Mouse (Mus musculus): Measurements from ENCODE around the gene Rgs7.

Gene Rgs7

GRCm38 (mm10) chr1:175433128-175433527 lies 59.2 kb downstream of the Rgs7 start:
- no peak for DNase-seq (ENCODE audit: extremely low read depth, insufficient read length, low spot score)

- no peak for DNase-seq (ENCODE audit: extremely low read depth, insufficient read length, low spot score)
Measured at GRCm38 (mm10) chr1:175431356-175432053, 60.8 kb downstream of the Rgs7 start.

- DNase-seq (ENCODE audit: extremely low read depth, insufficient read length, low spot score) = no peak
Measured at GRCm38 (mm10) chr1:175427112-175427511, 65.2 kb downstream of the Rgs7 start.

- no peak for DNase-seq (ENCODE audit: extremely low read depth, insufficient read length, low spot score)
Measured at GRCm38 (mm10) chr1:175426393-175426792, 65.9 kb downstream of the Rgs7 start.

- DNase-seq (ENCODE audit: extremely low read depth, insufficient read length, low spot score) = no peak
Measured at GRCm38 (mm10) chr1:175420883-175421282, 71.4 kb downstream of the Rgs7 start.

GRCm38 (mm10) chr1:175415728-175416127 lies 76.6 kb downstream of the Rgs7 start:
- no peak for DNase-seq (ENCODE audit: extremely low read depth, insufficient read length, low spot score)

GRCm38 (mm10) chr1:175410399-175410798 lies 81.9 kb downstream of the Rgs7 start:
- DNase-seq (ENCODE audit: extremely low read depth, insufficient read length, low spot score) = no peak

- DNase-seq (ENCODE audit: extremely low read depth, insufficient read length, low spot score) = no peak
Measured at GRCm38 (mm10) chr1:175391894-175392293, 100.4 kb downstream of the Rgs7 start.

- DNase-seq (ENCODE audit: extremely low read depth, insufficient read length, low spot score) = no peak
Measured at GRCm38 (mm10) chr1:175389250-175389649, 103.0 kb downstream of the Rgs7 start.

- DNase-seq (ENCODE audit: extremely low read depth, insufficient read length, low spot score) = no peak
Measured at GRCm38 (mm10) chr1:175385581-175386235, 106.6 kb downstream of the Rgs7 start.

- DNase-seq (ENCODE audit: extremely low read depth, insufficient read length, low spot score) = no peak
Measured at GRCm38 (mm10) chr1:175372571-175372970, 119.7 kb downstream of the Rgs7 start.

- no peak for DNase-seq (ENCODE audit: extremely low read depth, insufficient read length, low spot score)
Measured at GRCm38 (mm10) chr1:175368062-175368461, 124.2 kb downstream of the Rgs7 start.

GRCm38 (mm10) chr1:175363606-175364005 lies 128.7 kb downstream of the Rgs7 start:
- DNase-seq (ENCODE audit: extremely low read depth, insufficient read length, low spot score) = no peak

- no peak for DNase-seq (ENCODE audit: extremely low read depth, insufficient read length, low spot score)
Measured at GRCm38 (mm10) chr1:175359411-175360366, 132.6 kb downstream of the Rgs7 start.

- DNase-seq (ENCODE audit: extremely low read depth, insufficient read length, low spot score) = peak; percentile 11
Measured at GRCm38 (mm10) chr1:175352921-175353320, 139.4 kb downstream of the Rgs7 start.

GRCm38 (mm10) chr1:175346162-175346561 lies 146.1 kb downstream of the Rgs7 start:
- DNase-seq (ENCODE audit: extremely low read depth, insufficient read length, low spot score) = no peak

- DNase-seq (ENCODE audit: extremely low read depth, insufficient read length, low spot score) = no peak
Measured at GRCm38 (mm10) chr1:175336191-175336590, 156.1 kb downstream of the Rgs7 start.

GRCm38 (mm10) chr1:175333041-175333854 lies 159.1 kb downstream of the Rgs7 start:
- no peak for DNase-seq (ENCODE audit: extremely low read depth, insufficient read length, low spot score)

- DNase-seq (ENCODE audit: extremely low read depth, insufficient read length, low spot score) = no peak
Measured at GRCm38 (mm10) chr1:175329934-175330471, 162.3 kb downstream of the Rgs7 start.

GRCm38 (mm10) chr1:175322781-175323180 lies 169.5 kb downstream of the Rgs7 start:
- no peak for DNase-seq (ENCODE audit: extremely low read depth, insufficient read length, low spot score)
